Comparison of ENCODE assay signal across 29 mouse cellular contexts in the genomic region with DNA sequence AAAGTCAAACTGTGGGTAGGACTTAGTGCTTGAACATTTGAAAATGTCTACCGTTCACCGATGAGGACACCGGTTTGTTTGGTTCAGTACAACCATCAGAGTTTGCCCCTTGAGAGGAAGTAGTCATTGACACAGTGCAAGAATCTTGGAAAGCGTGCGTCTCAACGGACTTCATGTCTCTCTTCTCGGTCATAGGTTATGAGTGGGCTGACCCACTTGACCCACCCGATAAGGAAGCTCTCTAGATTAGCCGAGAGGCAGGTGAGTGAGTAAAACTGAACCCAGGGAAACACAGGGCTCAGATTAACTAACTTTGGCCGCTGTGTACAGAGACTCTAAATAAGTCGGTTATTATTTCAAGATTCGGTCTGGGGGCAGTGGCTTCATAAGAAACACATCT. TPM values are rescaled to one million over a fixed set of nuclear protein-coding genes. Genes with fewer than 3 reads are reported as not detected.
DNase-seq lines count a peak whose midpoint lies in the region; ATAC-seq and TF ChIP-seq lines count a peak whose summit lies in the region.
"Had no signal": no experiment of that assay in that cellular context is flagged by ENCODE, and none has a peak within 500 bp of the region (broad histone marks: within the 10 kb centered on the region; RNA-seq: fewer than 3 reads in every experiment).

No protein-coding gene starts in this region.

- WGBS in forebrain, embryonic 15.5 days = 91% methylated on average over 12 of the region's 12 CpGs
- WGBS in forebrain, postnatal 0 days = 91% methylated on average over 12 of the region's 12 CpGs
- WGBS in lung, postnatal 0 days = 52% methylated on average over 12 of the region's 12 CpGs
- WGBS in hindbrain, embryonic 10.5 days = 90% methylated on average over 12 of the region's 12 CpGs
- 91% methylated on average over 12 of the region's 12 CpGs for whole genome bisulfite sequencing in cerebellum, adult 2 months

- peak overlapping the region; percentile 52; the same call in 1 of the 2 replicates for H3K27ac ChIP-seq in forebrain, embryonic 15.5 days (replicated peaks)
- H3K27ac ChIP-seq in forebrain, postnatal 0 days (ENCODE audit: low read depth, low read length) = no peak overlapping the region
- no peak overlapping the region for H3K27ac ChIP-seq in lung, postnatal 0 days (ENCODE audit: low read length)
- no peak overlapping the region for H3K27ac ChIP-seq in hindbrain, embryonic 10.5 days
- no peak overlapping the region for H3K27ac ChIP-seq in cerebellum, adult 2 months (ENCODE audit: insufficient read depth, low read length)
- H3K27ac ChIP-seq: embryonic facial prominence, embryonic 10.5 days; embryonic facial prominence, embryonic 13.5 days; heart, embryonic 15.5 days; hindbrain, embryonic 14.5 days; hindbrain, postnatal 0 days had no signal

- no peak for TF ChIP-seq POLR2A in cerebellum, adult 2 months (IDR thresholded peaks at IDR 0.05; ENCODE audit: borderline replicate concordance, insufficient read depth, low read length)

- no peaks in the 10 kb centered on the region for H3K9me3 ChIP-seq in forebrain, embryonic 15.5 days
- H3K9me3 ChIP-seq in forebrain, postnatal 0 days (ENCODE audit: low read length) = no peaks in the 10 kb centered on the region
- H3K9me3 ChIP-seq in lung, postnatal 0 days (ENCODE audit: low read length) = no peaks in the 10 kb centered on the region
- H3K9me3 ChIP-seq in hindbrain, embryonic 10.5 days = no peaks in the 10 kb centered on the region
- H3K9me3 ChIP-seq: embryonic facial prominence, embryonic 10.5 days; embryonic facial prominence, embryonic 13.5 days; heart, embryonic 12.5 days; heart, embryonic 15.5 days had no signal

- H3K4me3 ChIP-seq in forebrain, embryonic 15.5 days = no peak overlapping the region
- H3K4me3 ChIP-seq in forebrain, postnatal 0 days (ENCODE audit: low read depth, low read length) = no peak overlapping the region
- H3K4me3 ChIP-seq in lung, postnatal 0 days (ENCODE audit: low read depth, low read length) = no peak overlapping the region
- no peak overlapping the region for H3K4me3 ChIP-seq in hindbrain, embryonic 10.5 days
- H3K4me3 ChIP-seq in cerebellum, adult 2 months (replicated peaks; ENCODE audit: insufficient read depth, low read depth, low read length) = no peak overlapping the region
- H3K4me3 ChIP-seq: embryonic facial prominence, embryonic 10.5 days; embryonic facial prominence, embryonic 13.5 days; erythroblast, embryonic 14.5 days; heart, embryonic 12.5 days; heart, embryonic 15.5 days had no signal

- H3K4me2 ChIP-seq in forebrain, embryonic 15.5 days (replicated peaks) = no peak overlapping the region
- no peak overlapping the region for H3K4me2 ChIP-seq in forebrain, postnatal 0 days (ENCODE audit: low read depth)
- no peak overlapping the region for H3K4me2 ChIP-seq in lung, postnatal 0 days (replicated peaks; ENCODE audit: low read depth, low read length)
- H3K4me2 ChIP-seq: embryonic facial prominence, embryonic 13.5 days; heart, embryonic 12.5 days; heart, embryonic 15.5 days; hindbrain, embryonic 14.5 days had no signal

- H3K9ac ChIP-seq in forebrain, embryonic 15.5 days (replicated peaks) = no peak overlapping the region
- no peak overlapping the region for H3K9ac ChIP-seq in forebrain, postnatal 0 days
- H3K9ac ChIP-seq in lung, postnatal 0 days (replicated peaks; ENCODE audit: low read depth) = no peak overlapping the region
- H3K9ac ChIP-seq: embryonic facial prominence, embryonic 13.5 days; heart, embryonic 12.5 days; heart, embryonic 15.5 days; hindbrain, embryonic 14.5 days had no signal

- H3K4me1 ChIP-seq in forebrain, embryonic 15.5 days = 0 out of 2 replicates have a peak, but pooled peaks cover 7% of the 10 kb centered on the region
- no peaks in the 10 kb centered on the region for H3K4me1 ChIP-seq in forebrain, postnatal 0 days (ENCODE audit: insufficient read depth)
- H3K4me1 ChIP-seq in lung, postnatal 0 days (ENCODE audit: insufficient read depth, low read depth, low read length) = no peaks in the 10 kb centered on the region
- H3K4me1 ChIP-seq in hindbrain, embryonic 10.5 days (replicated peaks) = no peaks in the 10 kb centered on the region
- H3K4me1 ChIP-seq in cerebellum, adult 2 months (ENCODE audit: control insufficient read depth, insufficient read depth, low read length) = no peaks in the 10 kb centered on the region
- H3K4me1 ChIP-seq: embryonic facial prominence, embryonic 10.5 days; embryonic facial prominence, embryonic 13.5 days; heart, embryonic 12.5 days; heart, embryonic 15.5 days had no signal

- peak; percentile 41 for TF ChIP-seq EP300 in lung, postnatal 0 days (IDR thresholded peaks at IDR 0.05)

- TF ChIP-seq CTCF in forebrain, postnatal 0 days (IDR thresholded peaks at IDR 0.05; ENCODE audit: low read depth) = no peak
- TF ChIP-seq CTCF in lung, postnatal 0 days (IDR thresholded peaks at IDR 0.05) = no peak
- no peak for TF ChIP-seq CTCF in cerebellum, adult 2 months (IDR thresholded peaks at IDR 0.05; ENCODE audit: borderline replicate concordance, insufficient read depth, low read depth, low read length)

- no peak for ATAC-seq in forebrain, embryonic 15.5 days (replicated peaks)
- no peak for ATAC-seq in forebrain, postnatal 0 days
- peak; percentile 85 for ATAC-seq in lung, postnatal 0 days
- ATAC-seq: hindbrain, postnatal 0 days; inflammation-experienced regulatory T-cells, adult 6 months; intestine, embryonic 16.5 days; Patski had no signal

- no peaks in the 10 kb centered on the region for H3K27me3 ChIP-seq in forebrain, embryonic 15.5 days
- no peaks in the 10 kb centered on the region for H3K27me3 ChIP-seq in forebrain, postnatal 0 days (ENCODE audit: insufficient read depth, low read length)
- H3K27me3 ChIP-seq in lung, postnatal 0 days (replicated peaks; ENCODE audit: insufficient read depth, low read length) = no peaks in the 10 kb centered on the region
- no peaks in the 10 kb centered on the region for H3K27me3 ChIP-seq in hindbrain, embryonic 10.5 days (ENCODE audit: insufficient read depth, poor library complexity, severe bottlenecking)
- H3K27me3 ChIP-seq in cerebellum, adult 2 months (ENCODE audit: control insufficient read depth, insufficient read depth, low read length) = no peaks in the 10 kb centered on the region
- H3K27me3 ChIP-seq: CH12.LX; embryonic facial prominence, embryonic 13.5 days; heart, embryonic 12.5 days; heart, embryonic 15.5 days had no signal

- no peak for DNase-seq in forebrain, postnatal 0 days
- peak; percentile 57 for DNase-seq in lung, postnatal 0 days (ENCODE audit: low spot score)
- peak; percentile 7 for DNase-seq in lung, postnatal 14 days
- no peak for DNase-seq in hindbrain, embryonic 10.5 days (ENCODE audit: low spot score)
- DNase-seq in cerebellum, adult 2 months = no peak
- DNase-seq: adrenal gland, postnatal 14 days; B cell, adult 2 months; cerebellum, adult 11 months; cerebellum, adult 8-10 months; cerebellum, postnatal 10 days; cerebellum, postnatal 36 days; embryo, embryonic 11 days; gastrocnemius, postnatal 25 days; heart, adult 18-20 months; heart, postnatal 10 days; heart, postnatal 36 days had no signal

- H3K36me3 ChIP-seq in forebrain, embryonic 15.5 days = no peaks in the 10 kb centered on the region
- H3K36me3 ChIP-seq in forebrain, postnatal 0 days (ENCODE audit: insufficient read depth) = no peaks in the 10 kb centered on the region
- no peaks in the 10 kb centered on the region for H3K36me3 ChIP-seq in lung, postnatal 0 days (ENCODE audit: insufficient read depth, low read length)
- no peaks in the 10 kb centered on the region for H3K36me3 ChIP-seq in hindbrain, embryonic 10.5 days
- H3K36me3 ChIP-seq: embryonic facial prominence, embryonic 10.5 days; embryonic facial prominence, embryonic 13.5 days; G1E; heart, embryonic 12.5 days; heart, embryonic 15.5 days had no signal

RNA-seq across cellular contexts. Expression of gene Rxylt1, which starts 51.9 kb away (rescaled TPM):
- polyA plus RNA-seq in forebrain, embryonic 15.5 days (2015; fragmentation: Nextera tagmentation; extraction: Ambion mirVana) = 32.7 and 33.1 TPM in 2 replicates
- total RNA-seq in forebrain, postnatal 0 days (2014; rRNA removed) = 40.5 and 44.0 TPM in 2 replicates
- polyA plus RNA-seq in forebrain, postnatal 0 days (2015; fragmentation: Nextera tagmentation; extraction: Ambion mirVana) = 48.4 and 49.3 TPM in 2 replicates
- 56.0 and 56.5 TPM in 2 replicates for polyA plus RNA-seq in lung, postnatal 0 days (2015; fragmentation: Nextera tagmentation; extraction: Ambion mirVana)
- polyA plus RNA-seq in hindbrain, embryonic 10.5 days (2016; fragmentation: Nextera tagmentation; extraction: Ambion mirVana) = 31.8 and 37.9 TPM in 2 replicates
- polyA plus RNA-seq in cerebellum, adult 2 months (2012; rRNA removed) = 21.6 and 24.7 TPM in 2 replicates

Comparison
In these comparisons a context has a peak if more than half of its experiments do, and no peak if none do; other contexts are left out.
1. DNase-seq: peak in lung, postnatal 0 days (single experiment) and lung, postnatal 14 days (single experiment); none in forebrain, postnatal 0 days (single experiment), hindbrain, embryonic 10.5 days (single experiment) and cerebellum, adult 2 months (0 of 2).